Mouse (Mus musculus) liver, embryonic 11.5 days (tissue): ENCODE measurements around the gene Fbxo11. TPM values are rescaled to one million over a fixed set of nuclear protein-coding genes. Genes with fewer than 3 reads are reported as not detected.

Experiments used
- ATAC-seq: fragments of 200-750 bp; cut with Nextera tagmentation; replicated peaks from 2 replicates; pipeline ENCODE4 v1.8.0; 2017; ENCODE audit warnings: moderate number of reproducible peaks, mild to moderate bottlenecking, moderate TSS enrichment, moderate library complexity; ENCODE audit not compliant: low FRiP score
- DNase-seq: peaks from one replicate; pipeline ENCODE4 v3.0.0-alpha.2; 2017; ENCODE audit warnings: low spot score
- H3K27ac ChIP-seq: fragments of 300-500 bp; sonication (generic); 2 replicates; pipeline ENCODE4 v1.5.1; 2014; ENCODE audit warnings: mild to moderate bottlenecking, low read depth, low read length, control low read depth
- H3K27me3 ChIP-seq: fragments of 300-500 bp; sonication (generic); replicated peaks from 2 replicates; pipeline ENCODE4 v1.6.1; 2014; ENCODE audit warnings: low read length, mixed read lengths; ENCODE audit not compliant: control insufficient read depth, insufficient read depth
- H3K36me3 ChIP-seq: fragments of 300-500 bp; sonication (generic); 2 replicates; pipeline ENCODE4 v1.6.1; 2014; ENCODE audit warnings: mild to moderate bottlenecking, low read length, moderate library complexity, mixed read lengths; ENCODE audit not compliant: control insufficient read depth, insufficient read depth
- H3K4me1 ChIP-seq: fragments of 300-500 bp; sonication (generic); replicated peaks from 2 replicates; pipeline ENCODE4 v1.6.1; 2014; ENCODE audit warnings: low read length, mixed read lengths; ENCODE audit not compliant: control insufficient read depth, insufficient read depth
- H3K4me2 ChIP-seq: fragments of 300-500 bp; sonication (generic); 2 replicates; pipeline ENCODE4 v1.6.1; 2014; ENCODE audit warnings: mild to moderate bottlenecking, control low read depth, moderate library complexity
- H3K4me3 ChIP-seq: fragments of 300-500 bp; sonication (generic); 2 replicates; pipeline ENCODE4 v1.5.1; 2014; ENCODE audit warnings: low read depth, low read length, control low read depth
- H3K9ac ChIP-seq: fragments of 300-500 bp; sonication (generic); 2 replicates; pipeline ENCODE4 v1.6.1; 2014; ENCODE audit warnings: low read depth, low read length, control low read depth
- H3K9me3 ChIP-seq: fragments of 300-500 bp; sonication (generic); 2 replicates; pipeline ENCODE4 v1.6.1; 2016; ENCODE audit warnings: low read length, inconsistent platforms, mixed read lengths; ENCODE audit not compliant: control insufficient read depth
- WGBS: fragments of 180-500 bp; shearing (Covaris S2); extraction: QIAGEN DNeasy Blood & Tissue Kit; methylation state at CpG from one replicate; pipeline ENCODE4 v1.1.7; 2014; 5-methylcytosine and 5-hydroxymethylcytosine counted together
- polyA plus RNA-seq: library from polyadenylated mRNA; unstranded; fragments of >200 nt; fragmentation: Nextera tagmentation; extraction: Ambion mirVana; gene quantifications from 2 replicates; pipeline ENCODE4 v1.2.1, GENCODE M21; 2014

The Fbxo11 gene
- polyA plus RNA-seq, 1 experiment from 2014 or later: 14.0 TPM

DNA sequence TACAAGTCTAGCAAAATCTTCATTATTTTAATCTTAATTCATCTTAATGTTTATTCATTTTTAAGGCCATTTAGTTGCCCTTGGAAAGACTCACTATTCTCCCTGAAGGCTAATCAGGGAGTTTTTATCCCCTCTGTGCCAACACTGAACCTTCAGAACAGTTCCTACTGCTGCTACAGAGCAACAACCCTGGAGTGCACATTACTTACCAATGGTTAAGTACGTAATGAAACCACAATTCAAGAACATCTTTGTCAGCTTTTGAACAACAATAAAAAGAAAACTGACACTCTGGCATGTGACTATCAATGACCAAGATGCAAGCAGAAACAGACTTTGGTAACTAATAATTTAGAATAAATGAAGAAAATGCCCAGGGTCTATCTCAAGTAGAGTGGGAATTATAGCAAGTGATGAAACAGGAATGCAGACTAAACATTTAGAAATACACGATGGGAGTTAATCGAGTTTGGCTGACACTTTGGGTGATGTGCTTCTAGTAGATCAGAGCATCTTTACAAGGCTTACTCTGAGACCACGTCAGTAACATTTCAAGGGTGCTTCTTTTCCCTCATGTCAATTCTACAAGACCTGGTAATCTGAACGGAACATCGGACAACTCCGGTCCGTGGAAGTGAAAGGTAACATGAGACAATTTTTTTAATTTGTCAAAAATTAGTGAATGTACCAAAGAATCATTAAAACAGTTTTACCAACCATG, 2.1 kb downstream of the Fbxo11 start:
- Histone ChIP-seq H3K9ac (peak overlapping the region; percentile 98; the same call in 1 of the 2 replicates), H3K9me3 (no peaks in the 10 kb centered on the region), H3K36me3 (no peaks in the 10 kb centered on the region; the same call in 1 of the 2 replicates), H3K4me1 (peaks cover 13% of the 10 kb centered on the region), H3K4me3 (peak overlapping the region; percentile 98), H3K27ac (no peak overlapping the region), H3K27me3 (no peaks in the 10 kb centered on the region), H3K4me2 (peak overlapping the region; percentile 85)
- DNase-seq: no peak
- 44% methylated on average over 8 of the region's 8 CpGs for WGBS
- no peak for ATAC-seq

GRCm38 (mm10) chr17:88061942-88062341, 3.1 kb downstream of the Fbxo11 start:
- Histone ChIP-seq H3K27ac (no peak overlapping the region), H3K4me3 (no peak overlapping the region), H3K4me1 (peaks cover 15% of the 10 kb centered on the region), H3K27me3 (no peaks in the 10 kb centered on the region), H3K4me2 (no peak overlapping the region), H3K9ac (no peak overlapping the region), H3K9me3 (no peaks in the 10 kb centered on the region), H3K36me3 (no peaks in the 10 kb centered on the region; the same call in 1 of the 2 replicates)
- WGBS: 83% methylated on average over 3 of the region's 3 CpGs
- no peak for ATAC-seq
- DNase-seq: no peak

DNA sequence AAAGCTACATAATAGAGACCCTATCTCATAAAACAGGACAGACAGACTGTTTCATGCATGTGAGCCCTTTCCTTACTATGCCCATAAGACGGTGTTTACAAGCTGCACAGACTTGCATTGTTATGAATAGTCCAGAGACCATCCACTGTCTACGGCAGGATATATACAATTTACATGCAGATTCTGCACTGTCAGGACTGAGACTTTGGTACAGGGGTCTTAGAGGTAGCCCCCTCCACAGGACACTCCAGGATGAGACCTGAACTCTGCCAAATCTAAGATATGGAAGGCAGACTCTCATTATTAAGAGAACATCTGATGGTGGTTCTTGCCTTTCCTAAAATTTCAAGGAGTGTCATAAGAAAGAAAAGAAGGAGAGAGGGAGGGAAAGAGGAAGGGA, 6.8 kb downstream of the Fbxo11 start:
- WGBS: 65% methylated on average over 2 of the region's 2 CpGs
- peaks cover 25% of the 10 kb centered on the region for H3K4me1 ChIP-seq
- H3K4me3 ChIP-seq: no peak overlapping the region
- DNase-seq (no peak), ATAC-seq (no peak)
- H3K9ac ChIP-seq: no peak overlapping the region
- H3K27ac ChIP-seq: no peak overlapping the region
- H3K9me3 ChIP-seq: no peaks in the 10 kb centered on the region
- H3K36me3 ChIP-seq: no peaks in the 10 kb centered on the region; the same call in 1 of the 2 replicates
- peak overlapping the region; percentile 0 for H3K4me2 ChIP-seq
- H3K27me3 ChIP-seq: no peaks in the 10 kb centered on the region

GRCm38 (mm10) chr17:88057846-88058245, 7.2 kb downstream of the Fbxo11 start:
- no peak for ATAC-seq
- H3K9me3 ChIP-seq: no peaks in the 10 kb centered on the region
- H3K9ac ChIP-seq: no peak overlapping the region
- peaks cover 21% of the 10 kb centered on the region for H3K4me1 ChIP-seq
- H3K27ac ChIP-seq: no peak overlapping the region
- H3K4me2 ChIP-seq: no peak overlapping the region; the same call in 1 of the 2 replicates
- 78% methylated on average over 1 of the region's 1 CpGs for WGBS
- no peaks in the 10 kb centered on the region; the same call in 1 of the 2 replicates for H3K36me3 ChIP-seq
- H3K27me3 ChIP-seq: no peaks in the 10 kb centered on the region
- no peak for DNase-seq
- H3K4me3 ChIP-seq: no peak overlapping the region

DNA sequence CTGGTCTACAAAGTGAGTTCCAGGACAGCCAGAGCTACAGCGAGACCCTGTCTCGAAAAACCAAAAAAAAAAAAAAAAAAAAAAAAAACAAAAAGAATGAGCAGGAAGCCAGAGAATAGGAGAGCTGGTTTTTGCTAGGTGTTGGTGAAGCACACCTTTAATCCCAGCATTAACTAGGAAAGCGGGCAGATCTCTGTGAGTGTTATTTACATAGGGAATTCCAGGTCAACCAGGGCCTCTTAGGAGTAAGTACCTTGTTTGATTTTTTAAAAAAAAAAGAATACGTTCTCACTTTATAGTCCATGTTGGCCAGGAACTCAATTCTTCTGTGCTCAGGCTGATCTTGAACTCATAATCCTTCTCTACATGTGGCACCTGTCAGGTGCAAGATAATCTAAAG, 13.4 kb downstream of the Fbxo11 start:
- Histone ChIP-seq H3K4me2 (no peak overlapping the region), H3K9ac (no peak overlapping the region), H3K4me1 (peaks cover 11% of the 10 kb centered on the region), H3K27me3 (no peaks in the 10 kb centered on the region), H3K4me3 (no peak overlapping the region), H3K36me3 (no peaks in the 10 kb centered on the region), H3K9me3 (no peaks in the 10 kb centered on the region), H3K27ac (no peak overlapping the region)
- ATAC-seq (no peak), DNase-seq (no peak)
- WGBS: 86% methylated on average over 4 of the region's 4 CpGs

DNA sequence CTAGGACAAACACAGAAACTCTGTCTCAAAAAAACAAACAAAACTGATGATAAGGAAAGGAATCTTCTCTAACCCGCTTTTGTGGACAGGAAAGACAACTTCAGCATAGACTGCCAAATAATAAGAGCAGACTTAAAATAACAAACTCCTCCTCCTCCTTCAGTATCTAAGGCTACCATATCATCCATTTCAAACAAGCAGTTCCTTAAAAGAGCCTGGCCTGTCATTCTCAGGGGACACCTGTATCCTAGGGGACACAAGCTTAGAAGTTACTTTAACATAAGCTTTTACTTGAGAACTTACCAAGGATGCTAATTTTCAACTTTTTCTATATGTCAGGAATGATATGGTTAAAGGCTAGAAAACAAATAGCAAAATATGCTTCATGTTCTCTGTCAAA, 14.2 kb downstream of the Fbxo11 start:
- Histone ChIP-seq H3K9ac (no peak overlapping the region), H3K4me1 (peaks cover 5% of the 10 kb centered on the region; the same call in 1 of the 2 replicates)
- 73% methylated on average over 1 of the region's 1 CpGs for WGBS

GRCm38 (mm10) chr17:88050318-88050717, 14.8 kb downstream of the Fbxo11 start:
- Histone ChIP-seq H3K27ac (no peak overlapping the region), H3K4me2 (no peak overlapping the region), H3K36me3 (no peaks in the 10 kb centered on the region), H3K27me3 (no peaks in the 10 kb centered on the region), H3K9ac (no peak overlapping the region), H3K4me1 (0 out of 2 replicates have a peak, but pooled peaks cover 4% of the 10 kb centered on the region), H3K4me3 (no peak overlapping the region), H3K9me3 (no peaks in the 10 kb centered on the region)
- 80% methylated on average over 2 of the region's 2 CpGs for WGBS
- no peak for DNase-seq
- no peak for ATAC-seq

More for the DNA sequence above, 14.2 kb downstream of the Fbxo11 start:
- Histone ChIP-seq H3K27me3 (no peaks in the 10 kb centered on the region), H3K36me3 (no peaks in the 10 kb centered on the region), H3K4me2 (no peak overlapping the region), H3K27ac (no peak overlapping the region), H3K9me3 (no peaks in the 10 kb centered on the region), H3K4me3 (no peak overlapping the region)
- ATAC-seq: no peak
- DNase-seq: no peak

DNA sequence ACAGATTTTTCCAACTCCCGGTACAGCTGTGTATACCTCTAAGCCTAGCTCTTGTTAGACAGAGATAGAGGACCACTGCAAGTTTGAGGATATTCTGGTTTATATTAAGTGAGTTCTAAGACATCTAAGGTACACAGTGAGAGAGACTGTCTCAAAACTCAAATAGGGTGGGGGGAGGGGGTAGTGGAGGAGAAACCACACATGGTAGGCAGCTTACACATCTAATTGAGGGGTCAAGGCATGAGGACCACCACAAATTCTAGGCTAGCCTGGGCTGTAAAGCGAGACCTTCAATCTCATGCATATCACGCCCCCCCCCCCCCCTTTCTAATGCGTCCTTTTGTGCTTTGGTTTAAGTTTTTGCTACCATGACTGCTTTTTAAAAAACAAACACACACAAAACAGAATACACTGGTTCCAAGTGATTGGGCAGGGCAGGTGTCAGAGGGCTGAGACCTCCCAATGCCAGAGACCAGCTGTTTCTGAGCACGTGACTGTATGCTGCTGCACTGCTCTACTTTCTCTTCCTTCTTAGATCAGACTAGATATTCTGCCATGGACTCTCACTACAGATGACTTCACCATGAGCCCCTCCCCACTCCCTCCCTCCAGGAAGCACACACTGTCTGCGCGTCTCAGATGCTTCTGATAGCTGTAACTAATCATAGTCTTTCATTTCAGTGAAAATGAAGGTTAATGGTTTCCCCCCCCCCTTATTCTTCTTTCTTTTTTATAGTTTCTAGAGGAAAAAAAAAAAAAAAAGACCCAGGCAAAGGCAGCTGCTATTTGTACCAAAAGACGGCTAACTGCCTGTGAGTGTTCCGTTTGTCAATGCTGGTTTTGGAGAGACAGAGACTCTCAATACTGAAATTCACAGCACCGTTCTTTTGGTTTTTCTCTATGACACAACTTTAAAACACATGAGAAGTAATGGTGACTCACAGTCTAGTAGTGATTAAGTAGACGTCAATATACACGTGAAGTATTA, 22.7 kb downstream of the Fbxo11 start:
- H3K27ac ChIP-seq: no peak overlapping the region
- H3K4me1 ChIP-seq: peaks cover 3% of the 10 kb centered on the region; the same call in 1 of the 2 replicates
- no peaks in the 10 kb centered on the region for H3K9me3 ChIP-seq
- no peak overlapping the region for H3K4me3 ChIP-seq
- H3K27me3 ChIP-seq: no peaks in the 10 kb centered on the region
- ATAC-seq (peak; percentile 88), DNase-seq (no peak)
- WGBS: 52% methylated on average over 12 of the region's 12 CpGs
- no peak overlapping the region for H3K9ac ChIP-seq
- peak overlapping the region; percentile 43 for H3K4me2 ChIP-seq
- no peaks in the 10 kb centered on the region for H3K36me3 ChIP-seq
